Mouse (Mus musculus) left cerebral cortex, adult 2 months (tissue): ENCODE data around the gene Pold4. TPM values are rescaled to one million over a fixed set of nuclear protein-coding genes. Genes with fewer than 3 reads are reported as not detected.

Experiments used
- DNase-seq, 2 experiments: peaks; one replicate each; pipeline ENCODE4 v3.0.0; 2021 to 2022; ENCODE audit warnings: low spot score in 2 of 2, mixed read lengths in 1 of 2; ENCODE audit errors: extremely low spot score in 1 of 2
- H3K27ac ChIP-seq: fragments of 200-600 bp; 2 replicates; pipeline ENCODE4 v1.8.1; 2022
- H3K4me3 ChIP-seq: fragments of 200-600 bp; 2 replicates; pipeline ENCODE4 v1.8.1; 2022
- CTCF ChIP-seq: fragments of 200-600 bp; IDR thresholded peaks from 2 replicates; pipeline ENCODE4 v1.8.1; 2022; ENCODE audit warnings: antibody characterized with exemption, mild to moderate bottlenecking, moderate library complexity
- intact Hi-C: fragments of 180-260 bp; cut with DNase I; formaldehyde crosslinking; loops from one replicate; pipeline ENCODE4 v1.15.1; 2025
- total RNA-seq, 2 experiments: library from RNA; stranded (reverse); gene quantifications; 2 replicates each; pipeline ENCODE4 v1.2.3; 2021

Pold4 gene
- total RNA-seq, 2 experiments from 2014 or later = 15.4 to 17.6 TPM

DNA sequence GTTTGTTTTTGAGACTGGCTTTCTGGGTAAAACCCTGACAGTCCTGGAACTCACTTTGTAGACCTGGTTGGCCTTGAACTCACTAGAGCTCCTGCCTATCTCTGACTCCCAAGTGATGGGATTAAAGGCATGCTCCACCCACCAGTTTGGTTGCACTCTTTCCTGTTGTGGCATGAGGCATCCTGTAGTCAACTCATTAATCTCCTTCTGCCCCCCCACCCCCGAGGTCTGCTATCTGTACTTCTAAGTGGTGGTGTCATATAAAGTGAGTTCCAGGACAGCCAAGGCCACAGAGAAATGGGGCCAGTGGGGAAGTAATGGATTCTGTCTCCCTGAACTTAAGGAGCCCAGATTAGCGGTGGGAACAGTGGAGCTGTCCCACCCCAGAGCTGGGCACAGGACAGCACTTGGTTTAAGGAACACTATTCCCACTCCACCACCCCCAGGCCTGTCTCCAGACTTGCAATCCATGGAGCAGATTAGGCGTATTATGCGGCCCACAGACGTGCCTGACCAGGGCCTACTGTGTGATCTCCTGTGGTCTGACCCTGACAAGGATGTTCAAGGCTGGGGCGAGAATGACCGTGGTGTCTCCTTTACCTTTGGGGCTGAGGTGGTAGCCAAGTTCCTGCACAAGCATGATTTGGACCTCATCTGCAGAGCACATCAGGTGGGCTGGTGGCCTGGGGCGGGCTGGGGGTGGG is 37.5 kb upstream of the Pold4 start:
- Histone ChIP-seq H3K27ac (no peak overlapping the region), H3K4me3 (no peak overlapping the region)
- TF ChIP-seq CTCF = no peak
- intact Hi-C loops = no loop called here
- DNase-seq = no peak

DNA sequence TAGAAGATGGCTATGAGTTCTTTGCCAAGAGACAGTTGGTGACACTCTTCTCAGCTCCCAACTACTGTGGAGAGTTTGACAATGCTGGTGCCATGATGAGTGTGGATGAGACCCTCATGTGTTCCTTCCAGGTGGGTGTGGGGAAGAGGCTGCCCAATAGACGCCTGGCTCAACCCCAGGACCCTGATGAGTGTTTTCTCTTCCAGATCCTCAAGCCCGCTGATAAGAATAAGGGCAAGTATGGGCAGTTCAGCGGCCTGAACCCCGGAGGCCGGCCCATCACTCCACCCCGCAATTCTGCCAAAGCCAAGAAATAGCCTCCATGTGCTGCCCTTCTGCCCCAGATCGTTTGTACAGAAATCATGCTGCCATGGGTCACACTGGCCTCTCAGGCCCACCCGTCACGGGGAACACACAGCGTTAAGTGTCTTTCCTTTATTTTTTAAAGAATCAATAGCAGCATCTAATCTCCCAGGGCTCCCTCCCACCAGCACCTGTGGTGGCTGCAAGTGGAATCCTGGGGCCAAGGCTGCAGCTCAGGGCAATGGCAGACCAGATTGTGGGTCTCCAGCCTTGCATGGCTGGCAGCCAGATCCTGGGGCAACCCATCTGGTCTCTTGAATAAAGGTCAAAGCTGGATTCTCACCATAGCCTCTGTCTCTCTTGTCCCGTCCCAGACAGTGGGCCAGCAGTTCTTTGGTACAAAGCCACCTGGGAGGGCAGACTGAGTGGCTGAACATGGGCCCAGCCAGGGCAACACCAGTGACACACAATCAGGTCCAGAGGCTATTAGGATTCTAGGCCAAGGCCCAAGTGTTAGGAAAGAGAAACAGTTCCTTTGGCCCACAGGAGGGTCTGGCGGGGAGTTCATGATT is 36.7 kb upstream of the Pold4 start:
- TF ChIP-seq CTCF = no peak
- no peak for DNase-seq
- intact Hi-C loops = no loop called here
- no peak overlapping the region for H3K27ac ChIP-seq
- no peak overlapping the region for H3K4me3 ChIP-seq

DNA sequence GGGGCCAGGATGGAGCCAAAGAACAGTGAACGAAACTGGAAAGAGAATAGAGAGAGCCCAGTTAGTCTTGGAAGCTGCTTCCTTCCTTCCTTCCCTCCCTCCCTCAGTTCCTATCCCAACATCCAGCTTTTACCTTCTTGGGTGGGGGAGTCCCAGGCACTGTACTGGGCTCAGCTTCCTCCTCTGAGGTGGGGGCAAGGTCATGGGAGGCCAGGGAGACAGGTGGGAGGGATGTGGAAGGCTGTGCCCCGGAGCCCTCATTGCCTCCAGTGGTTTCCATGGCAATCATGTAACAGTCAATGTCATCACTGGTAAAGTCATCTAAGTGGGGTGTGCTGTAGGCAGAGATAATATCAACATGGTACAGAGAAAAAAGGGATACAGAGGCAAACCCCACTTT is 35.7 kb upstream of the Pold4 start:
- Histone ChIP-seq H3K27ac (no peak overlapping the region), H3K4me3 (no peak overlapping the region)
- intact Hi-C loops = no loop called here
- no peak for TF ChIP-seq CTCF
- no peak for DNase-seq

DNA sequence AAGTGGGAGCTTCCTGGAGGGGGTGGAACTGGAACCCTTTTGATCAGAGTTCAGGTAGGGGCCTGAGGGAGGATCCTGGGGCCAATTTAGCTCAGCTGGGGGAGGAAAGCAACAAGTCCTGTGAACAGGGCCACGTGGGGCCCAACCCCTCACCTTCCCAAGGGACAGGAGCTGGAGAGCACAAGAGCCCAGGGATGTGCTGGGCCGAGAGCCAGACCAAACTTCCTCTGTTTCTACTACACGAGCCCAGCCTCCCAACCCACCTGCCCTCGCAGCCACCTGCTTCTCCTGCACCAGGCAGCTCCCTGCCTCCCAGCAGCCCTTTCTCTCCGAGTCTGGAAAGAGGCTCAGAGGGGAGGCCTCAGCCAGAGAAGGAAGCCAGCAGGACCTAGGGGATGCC is 35.2 kb upstream of the Pold4 start:
- no peak for DNase-seq
- TF ChIP-seq CTCF = no peak
- intact Hi-C loops = no loop called here
- Histone ChIP-seq H3K27ac (no peak overlapping the region), H3K4me3 (no peak overlapping the region)

DNA sequence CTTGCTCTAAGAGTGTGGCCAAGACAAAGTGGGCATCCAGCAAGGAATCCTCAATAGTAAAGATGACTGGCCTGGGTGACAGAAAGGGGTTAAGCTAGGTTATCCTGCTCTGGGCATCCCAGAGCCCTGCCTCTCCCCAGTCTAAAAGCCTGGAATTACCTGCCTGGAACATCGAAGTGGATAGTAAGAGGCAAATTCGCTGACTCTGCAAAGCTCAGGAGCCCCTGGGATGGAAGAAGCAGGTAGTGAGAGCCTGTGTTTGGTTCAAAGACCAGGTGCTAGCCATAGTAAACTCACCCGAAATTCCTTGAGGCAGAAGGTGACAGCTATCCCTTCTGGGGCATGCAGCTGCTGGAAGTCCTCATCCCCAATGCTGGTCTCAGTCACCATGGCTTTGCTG is 34.5 kb upstream of the Pold4 start:
- H3K4me3 ChIP-seq = no peak overlapping the region
- TF ChIP-seq CTCF = no peak
- intact Hi-C loops = no loop called here
- no peak for DNase-seq
- H3K27ac ChIP-seq = no peak overlapping the region

DNA sequence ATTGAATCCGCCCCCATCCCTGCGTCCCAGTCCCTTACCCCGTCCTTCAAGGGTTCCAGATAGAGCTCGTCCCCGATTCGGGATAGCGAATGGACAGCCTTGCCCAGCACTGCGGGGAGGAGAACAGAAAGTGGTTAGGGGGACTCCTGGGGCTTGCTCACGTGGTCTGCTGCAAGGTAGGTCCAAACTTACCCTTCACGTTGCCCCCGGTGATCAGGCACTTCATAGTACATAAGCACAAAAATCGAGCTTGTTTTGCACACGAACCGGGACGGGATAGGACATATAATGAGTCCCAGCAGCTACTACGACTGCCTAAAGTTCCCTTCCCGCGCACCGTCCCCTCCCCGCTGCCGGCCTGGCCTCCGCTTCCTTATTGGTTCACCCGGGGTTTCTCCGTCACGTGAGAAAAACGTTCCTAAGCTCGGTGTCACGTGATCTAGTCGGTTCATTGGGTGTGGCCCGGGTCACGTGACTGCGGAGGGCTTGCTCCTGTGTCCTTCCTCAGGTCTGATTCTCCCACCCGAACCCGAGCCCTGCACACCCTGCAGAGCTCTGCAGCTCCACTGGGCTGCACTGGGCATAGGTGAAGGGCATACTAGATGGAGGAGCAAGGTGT is 30.3 kb upstream of the Pold4 start, which contains the start of gene Rad9a:
TSS of gene Rad9a (minus strand) at position 372 of the 619 bp plus-strand sequence.
- Histone ChIP-seq H3K27ac (peak within 1 kb of the TSS; percentile 95), H3K4me3 (peak within 1 kb of the TSS; percentile 70)
- TF ChIP-seq CTCF = no peak; the same call in 1 of the 2 replicates
- DNase-seq = peak; percentile 92 to 94
- intact Hi-C loops = loop anchor here (5.0 kb wide), 1 partner anchor 104 kb away; the partner anchor contains the start of genes Cdk2ap2 and Pitpnm1

DNA sequence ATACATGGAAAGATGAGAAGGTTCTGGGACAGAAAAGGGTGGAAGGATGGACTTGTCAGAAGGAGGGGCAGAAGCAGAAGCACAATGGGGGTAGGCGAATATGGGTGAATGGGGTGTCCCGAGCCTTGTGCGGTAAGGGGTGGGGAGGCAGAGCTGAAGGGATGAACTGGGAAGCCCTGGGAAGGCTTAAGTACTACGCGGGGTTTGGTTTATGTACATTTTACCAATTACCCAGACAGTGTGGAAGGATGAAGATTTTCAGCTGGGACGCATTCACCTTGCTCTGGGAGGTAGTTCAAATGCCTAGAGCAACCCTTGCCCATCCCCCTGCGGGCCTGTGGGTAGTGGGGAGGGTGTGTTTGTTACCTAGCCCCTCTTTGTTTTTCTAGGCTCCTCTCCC is 29.6 kb upstream of the Pold4 start:
- peak overlapping the region; percentile 70 for H3K4me3 ChIP-seq
- TF ChIP-seq CTCF = no peak
- no peak for DNase-seq
- peak overlapping the region; percentile 95 for H3K27ac ChIP-seq
- intact Hi-C loops = loop anchor here (5.0 kb wide), 1 partner anchor 105 kb away; the partner anchor contains the start of genes Cdk2ap2 and Pitpnm1

DNA sequence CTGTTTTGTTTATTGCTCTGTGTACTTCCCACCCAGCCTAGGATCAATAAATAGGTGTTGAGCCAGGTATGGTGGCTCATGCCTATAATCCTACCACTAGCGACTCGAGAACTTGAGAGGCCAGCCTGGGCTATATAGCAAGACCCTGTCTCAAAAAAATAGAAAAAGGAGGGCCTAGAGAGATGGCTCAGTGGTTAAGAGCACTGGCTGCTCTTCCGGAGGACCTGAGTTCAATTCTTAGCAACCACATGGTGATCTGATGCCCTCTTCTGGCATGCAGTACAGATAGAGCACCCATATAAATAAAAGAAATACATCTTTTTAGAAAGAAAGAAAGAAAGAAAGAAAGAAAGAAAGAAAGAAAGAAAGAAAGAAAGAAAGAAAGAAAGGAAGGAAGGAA is 28.6 kb upstream of the Pold4 start:
- intact Hi-C loops = loop anchor here (5.0 kb wide), 1 partner anchor 106 kb away; the partner anchor contains the start of genes Cdk2ap2 and Pitpnm1
- DNase-seq = no peak
- TF ChIP-seq CTCF = no peak; the same call in 1 of the 2 replicates
- Histone ChIP-seq H3K27ac (peak overlapping the region; percentile 95; the same call in 1 of the 2 replicates), H3K4me3 (no peak overlapping the region)

DNA sequence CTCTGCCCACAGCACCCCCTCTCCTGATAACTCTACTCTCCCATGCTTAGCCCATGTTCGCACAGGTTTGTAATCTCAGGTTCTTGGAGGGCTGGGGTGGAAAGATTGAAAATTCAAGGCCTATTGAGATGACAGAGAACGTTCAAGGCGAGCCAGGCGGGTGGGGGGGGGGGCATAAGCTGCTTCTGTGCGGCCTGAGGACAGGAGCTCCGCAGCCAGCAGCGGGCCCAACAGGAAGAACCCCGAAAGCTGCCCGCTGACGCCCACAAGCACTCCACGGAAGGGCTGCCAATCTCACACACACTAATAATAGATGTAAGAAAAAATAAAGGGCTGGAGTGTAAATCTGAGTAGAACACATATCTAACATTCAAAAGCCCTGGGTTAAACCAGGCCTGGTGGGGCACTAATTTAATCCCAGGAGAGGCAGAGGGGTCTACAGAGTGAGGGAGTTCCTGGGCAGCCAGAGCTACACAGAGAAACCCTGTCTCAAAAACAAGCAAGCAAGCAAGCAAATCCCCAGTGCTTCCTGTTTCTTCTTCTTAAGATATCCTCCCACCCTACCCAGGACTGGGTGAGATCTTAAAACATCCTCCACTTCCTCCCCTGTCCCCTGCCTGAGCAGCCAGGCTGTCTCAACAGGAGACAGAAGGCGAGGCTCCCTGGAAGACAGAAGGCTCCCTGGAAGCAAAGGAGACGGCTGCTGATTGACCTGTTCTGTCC is 27.9 kb upstream of the Pold4 start:
- no peak for TF ChIP-seq CTCF
- Histone ChIP-seq H3K4me3 (no peak overlapping the region), H3K27ac (peak overlapping the region; percentile 76)
- DNase-seq = no peak
- intact Hi-C loops = loop anchor here (2.0 to 5.0 kb wide), 2 partner anchors 49 to 106 kb away; partner anchors contain the start of genes Cdk2ap2 and Pitpnm1

DNA sequence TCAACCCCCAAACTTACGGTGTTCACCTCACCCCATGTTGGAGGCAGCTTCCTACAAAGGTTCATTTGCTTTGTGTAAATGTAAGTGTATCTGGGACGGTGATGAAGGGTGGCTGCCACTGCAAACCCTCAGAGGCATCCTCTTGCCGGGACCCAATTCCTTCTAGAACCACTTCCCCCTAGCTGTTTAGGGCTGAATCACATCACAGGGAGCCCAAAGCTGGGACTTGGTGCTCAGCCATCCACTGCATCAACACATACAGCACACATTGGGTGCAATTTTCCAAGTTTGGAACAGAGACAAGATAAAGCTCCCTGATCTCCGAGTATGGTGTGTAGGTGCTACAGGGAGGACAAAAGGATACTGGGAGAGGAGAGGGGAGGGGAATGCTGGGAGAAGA is 26.8 kb upstream of the Pold4 start:
- Histone ChIP-seq H3K4me3 (no peak overlapping the region), H3K27ac (peak overlapping the region; percentile 76)
- no peak for DNase-seq
- peak; percentile 35 for TF ChIP-seq CTCF
- intact Hi-C loops = loop anchor here (2.0 to 5.0 kb wide), 2 partner anchors 48 to 108 kb away; partner anchors contain the start of genes Cdk2ap2 and Pitpnm1

DNA sequence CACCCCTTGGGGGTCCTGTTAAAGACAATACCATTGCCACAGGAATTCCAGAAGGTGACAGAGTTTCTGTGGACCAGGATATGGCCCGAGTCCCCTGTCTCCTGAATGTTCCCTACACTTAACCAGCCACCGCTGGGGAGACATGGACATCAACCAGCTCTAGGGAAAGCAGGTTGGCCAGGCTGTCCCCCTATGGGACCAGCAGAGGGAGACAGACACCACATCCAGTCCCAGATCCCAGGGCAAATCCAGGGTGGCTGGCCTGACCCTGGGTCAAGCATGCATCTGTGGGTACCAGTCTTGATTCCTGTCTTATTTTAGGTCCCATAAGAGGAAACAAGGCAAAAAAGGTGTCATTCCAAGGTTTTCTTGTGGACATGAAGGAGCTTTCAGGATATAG is 24.7 kb upstream of the Pold4 start:
- intact Hi-C loops = loop anchor here (1.0 kb wide), 1 partner anchor 21 kb away; no protein-coding TSS in a partner anchor
- TF ChIP-seq CTCF = peak; percentile 96
- Histone ChIP-seq H3K4me3 (no peak overlapping the region), H3K27ac (no peak overlapping the region)
- DNase-seq = peak in 1 of 2 experiments; percentile 50
